Mouse (Mus musculus) heart, adult 11 months (tissue): Measurements from ENCODE around the gene Ip6k3.

ENCODE experiments used
- DNase-seq: peaks from one replicate; pipeline ENCODE4 v3.0.0; 2022

Gene Ip6k3

DNA sequence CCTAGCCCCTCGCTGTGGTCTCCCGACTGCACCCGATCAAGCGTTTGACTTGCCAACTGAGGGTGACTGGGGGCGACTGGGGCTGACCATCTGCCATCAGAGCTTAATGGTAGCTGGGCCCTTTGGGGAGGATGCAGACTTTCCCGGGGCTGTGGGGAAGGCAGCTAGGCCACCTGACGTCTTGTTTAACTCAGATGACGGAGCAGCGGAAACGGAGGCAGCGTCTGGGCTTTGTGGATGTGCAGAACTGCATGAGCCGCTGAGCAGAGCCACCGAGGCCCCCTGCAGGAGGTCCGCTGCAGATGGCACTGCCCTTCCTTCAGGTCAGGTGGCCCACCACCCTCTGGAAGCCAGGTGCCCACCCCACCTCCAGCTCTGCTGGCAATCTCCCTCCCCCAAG, 46.3 kb downstream of the Ip6k3 start:
- DNase-seq = no peak

DNA sequence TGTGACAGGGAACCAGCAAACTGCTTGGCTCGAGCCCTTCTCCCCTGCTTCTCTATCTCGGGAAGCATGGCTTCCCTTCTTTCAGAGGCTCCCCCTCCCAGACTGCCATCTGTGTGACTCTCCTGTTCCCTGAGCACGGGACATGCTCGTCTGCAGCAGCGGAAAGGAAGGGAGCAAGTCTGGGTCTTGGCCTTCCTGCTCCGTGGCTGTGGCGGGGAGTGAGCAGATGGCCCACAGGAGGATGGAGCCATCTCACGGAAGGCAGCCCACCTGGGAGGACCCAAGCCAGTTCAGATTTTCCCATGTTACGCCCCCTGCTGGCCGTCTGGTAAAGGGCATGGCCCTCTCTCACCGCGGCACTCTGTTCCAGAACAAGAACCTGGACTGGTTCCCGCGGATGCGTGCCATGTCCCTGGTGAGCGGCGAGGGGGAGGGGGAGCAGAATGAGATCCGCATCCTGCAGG, 47.0 kb downstream of the Ip6k3 start:
- DNase-seq = peak; percentile 95

DNA sequence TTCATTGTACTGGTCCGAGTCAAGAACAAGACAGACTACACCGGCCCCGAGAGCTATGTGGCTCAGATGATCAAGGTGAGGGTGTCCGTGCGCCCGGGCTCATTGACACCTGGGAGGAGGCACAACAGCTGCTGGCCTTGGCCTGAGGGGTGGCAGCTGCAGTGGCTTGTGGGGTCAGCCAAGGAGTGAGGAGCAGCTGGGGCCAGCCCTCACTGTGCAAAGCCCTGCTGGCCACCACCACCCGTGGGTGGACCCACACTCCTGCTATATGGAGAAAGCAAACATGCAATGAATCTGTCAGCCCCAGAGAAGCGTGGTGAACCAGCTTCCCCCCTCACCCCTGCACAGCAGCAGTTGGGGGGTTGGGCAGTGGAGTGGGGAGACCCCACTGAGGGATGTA, 47.6 kb downstream of the Ip6k3 start:
- DNase-seq = no peak

DNA sequence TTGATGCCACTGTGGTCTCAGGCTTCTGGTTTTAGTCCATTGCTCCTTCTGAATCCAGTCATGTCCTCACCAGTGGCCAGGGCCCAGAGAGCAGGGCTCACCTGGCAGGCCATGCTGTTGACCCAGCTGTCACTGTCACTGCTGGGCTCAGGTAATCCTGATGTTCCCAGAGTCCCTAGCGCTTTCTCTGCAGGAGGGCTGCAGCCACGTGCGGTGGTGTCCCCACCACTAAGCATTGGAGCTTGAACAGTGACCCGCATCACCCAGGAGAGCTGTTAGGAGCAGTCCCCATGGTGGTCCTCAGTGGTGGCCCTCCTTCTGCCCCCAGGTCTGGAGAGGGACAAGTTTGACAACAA, 48.1 kb downstream of the Ip6k3 start:
- DNase-seq = no peak

DNA sequence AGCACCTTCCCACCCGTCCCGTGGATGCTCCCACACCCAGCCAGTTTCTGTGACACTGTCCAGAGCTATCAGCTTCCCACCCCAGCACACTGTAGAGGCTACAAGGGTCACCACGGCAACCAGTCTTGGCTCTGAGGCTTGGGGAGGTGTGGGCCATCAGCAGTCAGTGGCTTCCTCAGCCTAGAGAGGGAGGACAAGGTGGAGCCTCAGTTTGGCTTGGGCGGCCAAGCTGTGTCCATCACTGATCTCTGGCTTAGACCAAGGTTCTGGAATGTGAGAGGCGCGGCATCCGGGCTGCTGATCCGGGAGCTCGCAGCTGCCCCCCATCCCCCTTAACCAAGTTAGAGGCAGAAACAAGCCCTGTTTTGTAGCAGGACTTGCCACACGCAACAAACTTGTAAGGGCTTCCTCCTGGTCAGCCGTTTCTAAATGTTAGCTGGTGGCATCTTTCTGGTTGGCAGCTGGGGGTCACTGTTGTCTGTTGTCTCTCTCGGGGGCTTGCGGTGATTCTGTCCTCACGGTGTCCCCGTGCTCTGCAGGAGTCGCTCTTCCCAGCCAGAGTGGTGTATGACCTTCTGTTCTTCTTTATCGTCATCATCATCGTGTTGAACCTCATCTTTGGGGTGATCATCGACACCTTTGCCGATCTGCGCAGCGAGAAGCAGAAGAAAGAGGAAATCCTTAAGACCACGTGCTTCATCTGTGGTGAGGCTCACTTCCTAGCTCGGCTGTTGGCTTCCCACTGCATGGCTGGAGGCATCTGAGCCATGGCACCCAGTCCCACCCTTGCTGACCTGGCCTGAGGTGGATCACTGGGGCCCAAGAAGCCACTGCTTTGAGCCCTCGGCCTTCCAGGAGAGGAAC, 48.7 kb downstream of the Ip6k3 start:
- peak; percentile 94 for DNase-seq

DNA sequence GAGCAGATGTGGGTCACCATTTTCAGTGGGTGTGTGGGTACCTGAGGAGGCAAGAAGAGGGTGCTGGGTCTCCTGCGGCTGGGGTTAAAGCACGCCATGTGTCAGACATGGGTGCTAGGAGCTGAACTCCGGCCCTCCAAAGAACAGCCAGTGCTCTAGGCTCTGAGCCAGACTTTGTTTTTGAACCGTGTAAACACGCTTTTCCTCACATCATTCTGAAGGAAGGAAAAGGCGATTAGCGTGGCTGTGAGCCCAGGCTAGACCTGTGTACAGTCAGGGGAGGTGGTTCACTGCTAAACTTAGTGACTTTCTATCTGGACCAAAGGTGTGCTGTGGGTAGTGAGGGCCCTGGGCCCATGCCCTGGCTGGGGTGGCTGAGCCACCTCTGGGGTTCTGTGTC, 57.5 kb downstream of the Ip6k3 start:
- DNase-seq = no peak

DNA sequence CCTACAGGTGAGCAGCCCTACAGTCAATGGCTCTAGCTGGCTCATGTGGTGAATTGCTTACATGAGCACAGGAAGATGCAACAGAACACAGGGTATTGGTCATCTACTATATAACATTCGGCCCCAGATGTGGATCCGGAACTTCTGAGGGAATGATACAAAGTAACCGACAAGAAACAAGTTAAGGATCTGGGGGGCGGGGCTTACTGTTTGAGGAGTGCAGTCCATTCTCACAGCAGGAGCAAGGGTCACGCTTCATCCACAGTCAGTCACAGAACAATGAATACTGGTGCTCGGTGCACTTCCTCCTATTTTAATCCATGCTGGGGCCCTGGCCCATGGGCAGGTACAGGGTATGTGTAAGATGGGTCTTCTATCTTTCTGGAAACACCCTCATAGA, 59.7 kb downstream of the Ip6k3 start:
- DNase-seq = no peak

DNA sequence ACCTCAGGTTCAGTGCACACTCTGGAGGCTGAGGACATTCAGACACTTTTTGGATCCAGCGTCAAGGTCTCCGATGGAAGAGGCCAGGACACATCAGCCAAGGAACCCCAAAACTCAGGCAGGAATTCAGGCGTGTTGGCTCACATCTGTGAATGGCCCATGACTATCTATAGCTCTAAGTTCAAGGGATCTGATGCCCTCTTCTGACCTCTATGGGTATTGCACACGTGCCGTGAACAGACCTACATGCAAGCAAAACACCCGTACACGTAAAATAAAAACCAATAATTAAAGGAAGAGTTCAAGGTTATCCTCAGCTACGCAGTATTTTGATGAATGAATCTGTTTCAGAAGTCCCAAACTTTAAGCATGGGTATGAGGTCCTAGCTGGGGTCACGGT, 60.9 kb downstream of the Ip6k3 start:
- no peak for DNase-seq

DNA sequence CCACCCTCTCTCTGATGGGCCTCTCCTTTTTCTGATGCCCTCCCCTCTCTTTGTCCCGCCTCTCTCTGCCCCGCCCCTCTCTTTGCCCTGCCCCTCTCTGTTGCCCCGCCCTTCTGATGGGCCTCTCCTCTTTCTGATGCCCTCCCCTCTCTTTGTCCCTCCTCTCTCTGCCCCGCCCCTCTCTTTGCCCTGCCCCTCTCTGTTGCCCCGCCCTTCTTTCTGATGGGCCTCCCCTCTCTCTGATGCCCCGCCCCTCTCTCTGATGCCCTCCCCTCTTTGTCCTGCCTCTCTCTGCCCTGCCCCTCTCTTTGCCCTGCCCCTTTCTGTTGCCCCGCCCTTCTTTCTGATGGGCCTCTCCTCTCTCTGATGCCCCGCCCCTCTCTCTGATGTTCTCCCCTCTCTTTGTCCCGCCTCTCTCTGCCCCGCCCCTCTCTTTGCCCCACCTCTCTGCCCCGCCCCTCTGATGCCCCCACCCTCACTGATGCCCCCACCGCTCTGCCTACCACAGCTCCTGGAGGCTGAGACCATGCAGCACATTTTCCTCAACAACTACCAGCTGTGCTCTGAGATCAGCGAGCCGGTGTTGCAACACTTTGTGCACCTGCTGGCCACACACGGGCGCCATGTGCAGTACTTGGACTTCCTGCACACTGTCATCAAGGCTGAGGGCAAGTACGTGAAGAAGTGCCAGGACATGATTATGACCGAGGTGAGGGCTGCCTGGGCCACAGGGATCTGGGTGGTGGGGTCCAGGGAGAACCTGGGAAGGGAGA, 61.7 kb downstream of the Ip6k3 start:
- no peak for DNase-seq

DNA sequence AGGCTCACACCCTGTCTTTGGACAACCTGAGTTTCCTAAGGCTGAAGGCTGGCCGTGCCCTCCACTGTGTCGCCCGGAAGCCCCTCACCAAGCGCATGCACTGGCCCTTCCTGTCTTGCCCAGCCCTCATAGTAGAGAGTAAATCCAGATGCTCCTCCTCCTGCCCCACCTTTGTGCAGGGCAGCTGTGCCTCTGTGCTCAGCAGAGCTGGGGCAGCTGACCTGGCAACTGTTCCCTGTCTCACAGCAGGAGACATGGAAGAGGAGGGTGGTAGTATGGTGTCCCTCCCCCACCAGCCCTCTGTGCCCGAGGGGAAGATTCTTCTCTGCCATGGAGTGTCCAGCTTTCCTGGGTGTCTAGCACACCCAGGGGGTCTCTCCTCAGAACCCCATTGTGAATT, 65.9 kb downstream of the Ip6k3 start:
- no peak for DNase-seq

DNA sequence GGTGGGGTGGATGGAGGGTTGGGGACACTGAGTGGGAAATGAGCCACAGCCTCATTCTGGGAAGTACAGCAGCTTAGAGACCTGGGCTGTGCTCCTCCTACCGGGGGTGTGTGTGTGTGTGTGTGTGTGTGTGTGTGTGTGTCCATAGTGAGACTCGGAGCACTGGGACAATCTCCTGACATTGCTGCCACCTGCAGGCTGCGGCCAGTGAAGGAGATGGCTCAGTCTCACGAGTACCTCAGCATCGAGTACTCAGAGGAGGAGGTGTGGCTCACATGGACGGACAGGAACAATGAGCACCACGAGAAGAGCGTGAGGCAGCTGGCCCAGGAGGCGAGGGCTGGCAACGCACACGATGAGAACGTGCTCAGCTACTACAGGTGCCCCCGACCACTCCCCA, 71.9 kb downstream of the Ip6k3 start:
- no peak for DNase-seq
